Mouse (Mus musculus): Measurements from ENCODE around the gene Sdhaf1.

DNA sequence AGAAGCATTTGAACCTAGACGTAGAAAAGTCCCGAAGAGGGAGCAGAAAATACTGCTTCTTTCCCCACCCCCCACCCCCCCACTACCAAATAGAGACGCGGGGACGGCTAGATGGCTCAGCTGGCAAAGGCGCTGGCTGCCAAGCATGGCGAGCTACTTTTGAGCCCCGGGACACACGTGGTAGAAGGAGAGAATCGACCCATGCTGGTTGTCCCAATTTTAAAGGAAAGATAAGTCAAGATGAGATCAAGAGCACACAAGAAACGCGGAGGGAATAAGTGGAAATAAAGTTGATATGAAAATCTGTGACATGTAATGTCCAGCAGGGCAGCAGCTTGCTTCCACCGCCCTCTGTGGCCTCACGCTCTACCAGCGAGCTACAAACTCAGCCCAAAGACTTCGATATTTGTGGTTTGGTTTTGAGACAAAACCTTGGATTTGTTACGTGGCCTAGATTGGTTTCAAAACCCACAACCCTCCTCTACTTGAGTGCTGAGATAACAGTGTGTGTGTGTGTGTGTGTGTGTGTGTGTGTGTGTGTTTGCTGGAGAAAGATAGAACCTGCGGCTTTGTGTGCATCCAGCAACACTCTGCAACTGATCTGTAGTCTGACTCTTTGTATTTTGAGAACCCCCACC lies 9.0 kb upstream of the Sdhaf1 start:
- TF ChIP-seq CTCF (IDR thresholded peaks at IDR 0.05; ENCODE audit: insufficient read depth, low read length) (no peak), POLR2A (IDR thresholded peaks at IDR 0.05; ENCODE audit: borderline replicate concordance, extremely low read depth, low read depth, low read length) (no peak)
